ENCODE assay signal across 10 mouse cellular contexts in the genomic region with DNA sequence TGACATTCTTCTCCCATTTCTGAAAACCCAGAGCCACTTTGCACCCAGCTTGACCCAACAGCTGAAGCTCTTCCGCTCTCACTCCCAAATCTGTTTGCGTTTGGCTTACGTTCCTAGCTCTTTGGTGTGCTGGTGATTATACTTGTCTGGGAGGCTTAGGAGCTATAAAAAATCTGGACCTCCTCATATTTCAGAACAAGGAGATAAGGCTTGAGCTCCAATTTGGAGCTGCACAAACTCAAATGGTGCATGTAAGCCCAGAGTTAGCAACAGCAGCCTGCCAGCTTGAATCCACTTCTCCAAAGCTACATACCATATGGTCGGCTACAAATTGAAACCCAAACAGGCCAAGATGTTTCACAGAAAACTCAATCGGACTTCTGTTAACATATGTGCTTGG.
DNase-seq lines count a peak whose midpoint lies in the region; ATAC-seq and TF ChIP-seq lines count a peak whose summit lies in the region.
"Had no signal": no experiment of that assay in that cellular context is flagged by ENCODE, and none has a peak within 500 bp of the region (broad histone marks: within the 10 kb centered on the region; RNA-seq: fewer than 3 reads in every experiment).

No protein-coding gene starts in this region.

- WGBS in liver, postnatal 0 days (ENCODE audit: insufficient replicate concordance): 75% methylated on average over 5 of the region's 5 CpGs
- 40% methylated on average over 5 of the region's 5 CpGs for WGBS in heart, embryonic 16.5 days
- 40% methylated on average over 5 of the region's 5 CpGs for WGBS in stomach, embryonic 15.5 days
- 89% methylated on average over 5 of the region's 5 CpGs for WGBS in midbrain, embryonic 13.5 days

- H3K4me3 ChIP-seq in liver, postnatal 0 days (ENCODE audit: low read depth, low read length): no peak overlapping the region
- no peak overlapping the region for H3K4me3 ChIP-seq in heart, embryonic 16.5 days (ENCODE audit: low read length)
- H3K4me3 ChIP-seq in stomach, embryonic 15.5 days (replicated peaks): no peak overlapping the region
- H3K4me3 ChIP-seq in midbrain, embryonic 13.5 days (replicated peaks): no peak overlapping the region
- H3K4me3 ChIP-seq: limb, embryonic 13.5 days had no signal

- no peaks in the 10 kb centered on the region for H3K4me1 ChIP-seq in liver, postnatal 0 days (ENCODE audit: insufficient read depth)
- H3K4me1 ChIP-seq in heart, embryonic 16.5 days (ENCODE audit: control insufficient read depth, insufficient read depth, low read length): 0 out of 2 replicates have a peak, but pooled peaks cover 2% of the 10 kb centered on the region
- H3K4me1 ChIP-seq in stomach, embryonic 15.5 days: no peaks in the 10 kb centered on the region; the same call in 1 of the 2 replicates
- no peaks in the 10 kb centered on the region for H3K4me1 ChIP-seq in midbrain, embryonic 13.5 days (replicated peaks)

- no peak overlapping the region for H3K9ac ChIP-seq in liver, postnatal 0 days (replicated peaks)
- H3K9ac ChIP-seq in heart, embryonic 16.5 days (ENCODE audit: low read length): no peak overlapping the region
- no peak overlapping the region for H3K9ac ChIP-seq in stomach, embryonic 15.5 days
- no peak overlapping the region for H3K9ac ChIP-seq in midbrain, embryonic 13.5 days (replicated peaks)
- H3K9ac ChIP-seq: limb, embryonic 13.5 days had no signal

- H3K27ac ChIP-seq in liver, postnatal 0 days (ENCODE audit: low read depth): no peak overlapping the region
- H3K27ac ChIP-seq in heart, embryonic 16.5 days (ENCODE audit: low read length): 0 out of 2 replicates have a peak overlapping the region, but pooled peaks have one; percentile 27
- peak overlapping the region; percentile 26; the same call in 1 of the 2 replicates for H3K27ac ChIP-seq in stomach, embryonic 15.5 days
- no peak overlapping the region for H3K27ac ChIP-seq in midbrain, embryonic 13.5 days
- H3K27ac ChIP-seq: limb, embryonic 13.5 days had no signal

- TF ChIP-seq CTCF in liver, postnatal 0 days (IDR thresholded peaks at IDR 0.05; ENCODE audit: low read depth): no peak

- H3K4me2 ChIP-seq in liver, postnatal 0 days (ENCODE audit: low read depth, low read length): no peak overlapping the region
- H3K4me2 ChIP-seq in heart, embryonic 16.5 days (ENCODE audit: low read depth, low read length): no peak overlapping the region
- no peak overlapping the region for H3K4me2 ChIP-seq in stomach, embryonic 15.5 days
- H3K4me2 ChIP-seq in midbrain, embryonic 13.5 days (replicated peaks): no peak overlapping the region
- H3K4me2 ChIP-seq: limb, embryonic 13.5 days had no signal

- no peaks in the 10 kb centered on the region for H3K27me3 ChIP-seq in liver, postnatal 0 days (ENCODE audit: insufficient read depth, low read length)
- H3K27me3 ChIP-seq in heart, embryonic 16.5 days (ENCODE audit: control insufficient read depth, insufficient read depth, low read length): no peaks in the 10 kb centered on the region
- no peaks in the 10 kb centered on the region for H3K27me3 ChIP-seq in stomach, embryonic 15.5 days (replicated peaks)
- no peaks in the 10 kb centered on the region for H3K27me3 ChIP-seq in midbrain, embryonic 13.5 days
- H3K27me3 ChIP-seq: limb, embryonic 13.5 days had no signal

- no peaks in the 10 kb centered on the region for H3K36me3 ChIP-seq in liver, postnatal 0 days (replicated peaks; ENCODE audit: insufficient read depth, low read length)
- no peaks in the 10 kb centered on the region for H3K36me3 ChIP-seq in heart, embryonic 16.5 days (ENCODE audit: control insufficient read depth, insufficient read depth)
- H3K36me3 ChIP-seq in stomach, embryonic 15.5 days: no peaks in the 10 kb centered on the region
- H3K36me3 ChIP-seq in midbrain, embryonic 13.5 days: no peaks in the 10 kb centered on the region
- H3K36me3 ChIP-seq: G1E; limb, embryonic 13.5 days had no signal

- peak; percentile 3 for DNase-seq in liver
- DNase-seq in liver, postnatal 0 days: no peak
- peak; percentile 6 to 17 for DNase-seq in layer of hippocampus, postnatal 36 days
- DNase-seq in thymus, postnatal 36 days: no peak

- TF ChIP-seq EP300 in liver, postnatal 0 days (IDR thresholded peaks at IDR 0.05; ENCODE audit: low read depth): no peak

- no peaks in the 10 kb centered on the region for H3K9me3 ChIP-seq in liver, postnatal 0 days (ENCODE audit: low read length)
- no peaks in the 10 kb centered on the region for H3K9me3 ChIP-seq in heart, embryonic 16.5 days (replicated peaks; ENCODE audit: control insufficient read depth, low read length)
- H3K9me3 ChIP-seq in stomach, embryonic 15.5 days: no peaks in the 10 kb centered on the region
- H3K9me3 ChIP-seq in midbrain, embryonic 13.5 days: no peaks in the 10 kb centered on the region
- H3K9me3 ChIP-seq: G1E; limb, embryonic 13.5 days had no signal

- no peak for ATAC-seq in liver, postnatal 0 days
- peak; percentile 32; the same call in 1 of the 2 replicates for ATAC-seq in heart, embryonic 16.5 days (replicated peaks; ENCODE audit: extremely low read depth, insufficient read depth, low FRiP score)
- peak; percentile 58; the same call in 1 of the 2 replicates for ATAC-seq in stomach, embryonic 15.5 days (ENCODE audit: insufficient read depth, low FRiP score, low read depth)
- ATAC-seq in midbrain, embryonic 13.5 days: no peak
- no peak for ATAC-seq in monocyte, adult 5-6 weeks (replicated peaks; ENCODE audit: insufficient number of reproducible peaks, low FRiP score, low TSS enrichment, poor library complexity, severe bottlenecking)

Comparison
In these comparisons a context has a peak if more than half of its experiments do, and no peak if none do; other contexts are left out.
1. DNase-seq: peak in liver (single experiment) and layer of hippocampus, postnatal 36 days (2 of 2); none in liver, postnatal 0 days (single experiment) and thymus, postnatal 36 days (0 of 2).
2. ATAC-seq: peak in heart, embryonic 16.5 days (single experiment) and stomach, embryonic 15.5 days (single experiment); none in liver, postnatal 0 days (single experiment), midbrain, embryonic 13.5 days (single experiment) and monocyte, adult 5-6 weeks (single experiment).
3. H3K27ac ChIP-seq: peak in heart, embryonic 16.5 days (single experiment) and stomach, embryonic 15.5 days (single experiment); none in liver, postnatal 0 days (single experiment) and midbrain, embryonic 13.5 days (single experiment).